Mouse (Mus musculus) brain, adult 10 weeks (tissue): ENCODE data around the gene Sat1. TPM values are rescaled to one million over a fixed set of nuclear protein-coding genes. Genes with fewer than 3 reads are reported as not detected.

ENCODE experiments used
- polyA plus RNA-seq: library from polyadenylated mRNA; stranded (reverse); fragments of 350-450 nt; fragmentation: Illumina TruSeq; extraction: RNeasy Lipid Tissue Mini Kit (QIAGEN cat#74804); gene quantifications from one replicate; pipeline ENCODE4 v1.2.3, GENCODE M21; 2015; ENCODE audit warnings: low read depth, low replicate concordance

The Sat1 gene
- 134 TPM for polyA plus RNA-seq

DNA sequence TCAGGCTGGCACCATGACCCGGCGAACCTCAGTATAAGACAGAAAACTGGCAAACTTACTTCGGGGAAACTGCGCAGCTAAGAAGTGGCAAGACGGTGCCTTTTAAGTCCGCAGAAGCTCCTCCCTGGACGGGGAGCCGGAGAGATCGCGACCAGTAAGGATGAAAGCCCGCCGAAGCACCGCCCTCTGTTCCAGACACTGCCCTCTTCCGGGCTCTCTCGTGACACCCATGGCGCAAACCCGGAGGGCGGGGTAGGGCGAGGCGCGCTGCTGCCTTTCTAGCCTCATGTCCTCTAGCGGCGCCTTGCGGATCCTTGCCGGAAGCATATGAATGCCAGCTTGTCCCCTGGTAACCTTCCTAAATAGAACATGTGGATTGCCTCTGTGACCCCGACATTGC, at the start of gene Sat1:
Sat1 (minus strand) TSS at position 179 of the 400 bp plus-strand sequence.

DNA sequence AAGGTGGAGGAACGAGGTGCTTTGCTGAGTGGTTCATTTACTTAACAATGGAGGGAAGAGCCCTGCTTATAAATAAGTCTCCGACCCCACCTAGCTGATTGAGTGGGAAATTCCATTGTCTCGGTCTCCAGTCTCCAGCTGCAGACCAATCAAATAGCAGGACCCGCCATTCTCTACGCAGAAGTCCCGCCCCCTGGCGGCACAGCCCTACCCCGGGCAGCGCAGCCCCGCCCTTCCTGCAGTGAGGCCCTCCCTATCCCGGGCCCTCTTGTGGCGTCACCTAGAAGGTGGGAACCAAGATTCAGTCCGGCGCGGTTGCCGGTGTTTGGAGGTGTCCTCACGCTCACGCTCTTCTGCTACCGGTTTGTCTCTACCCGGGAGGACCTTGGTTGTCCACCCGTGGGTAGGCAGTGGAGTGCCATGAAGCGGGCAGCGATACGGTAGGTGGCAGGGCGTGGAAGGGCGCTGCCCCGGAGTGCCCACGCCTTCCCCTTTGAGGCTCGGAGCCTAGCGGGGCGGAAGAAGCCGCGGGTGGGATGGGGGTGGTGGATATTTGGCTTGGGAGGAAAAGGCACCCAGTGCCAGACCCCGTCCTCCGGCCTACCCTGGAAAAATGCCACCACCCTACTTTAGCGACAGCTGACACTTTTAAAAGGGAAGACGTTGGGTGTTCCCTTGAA, 46.1 kb upstream of the Sat1 start, which contains the start of gene Acot9:
Acot9 (plus strand) TSS at position 209 of the 680 bp plus-strand sequence.

Other genes with a start within 250 kb of the Sat1 start
- gene Magea8, start 220.6 kb downstream of the Sat1 start, polyA plus RNA-seq, result not detected
- gene Magea5, start 153.3 kb downstream of the Sat1 start, polyA plus RNA-seq, result not detected
- gene Magea1, start 126.7 kb downstream of the Sat1 start, polyA plus RNA-seq, result not detected
- not detected for gene Magea2, start 122.8 kb downstream of the Sat1 start, polyA plus RNA-seq
- not detected for gene Cldn34b2, start 88.0 kb downstream of the Sat1 start, polyA plus RNA-seq
- gene Acot9, start 46.0 kb upstream of the Sat1 start, polyA plus RNA-seq, result 35.2 TPM
- gene Prdx4, start 124.3 kb upstream of the Sat1 start, polyA plus RNA-seq, result 44.5 TPM